26 mouse cellular contexts compared by ENCODE assay signal in genomic region chr2:103512066-103512795, GRCm38 (mm10). TPM values are rescaled to one million over a fixed set of nuclear protein-coding genes. Genes with fewer than 3 reads are reported as not detected.
DNase-seq lines count a peak whose midpoint lies in the region; ATAC-seq and TF ChIP-seq lines count a peak whose summit lies in the region.
"Had no signal": no experiment of that assay in that cellular context is flagged by ENCODE, and none has a peak within 500 bp of the region (broad histone marks: within the 10 kb centered on the region; RNA-seq: fewer than 3 reads in every experiment).

No protein-coding gene starts in this region.

- 68% methylated on average over 5 of the region's 5 CpGs for WGBS in lung, embryonic 14.5 days
- WGBS in forebrain, embryonic 16.5 days: 90% methylated on average over 5 of the region's 5 CpGs

- no peak for TF ChIP-seq CTCF in lung, embryonic 14.5 days (IDR thresholded peaks at IDR 0.05; ENCODE audit: low read depth)

- no peak overlapping the region for H3K4me3 ChIP-seq in lung, embryonic 14.5 days (ENCODE audit: low read depth, low read length)
- no peak overlapping the region for H3K4me3 ChIP-seq in forebrain, embryonic 16.5 days (replicated peaks; ENCODE audit: low read length)
- H3K4me3 ChIP-seq: embryonic facial prominence, embryonic 12.5 days; embryonic facial prominence, embryonic 15.5 days; heart, embryonic 12.5 days; heart, embryonic 15.5 days; hindbrain, embryonic 10.5 days; hindbrain, embryonic 13.5 days had no signal

- H3K4me2 ChIP-seq in lung, embryonic 14.5 days: no peak overlapping the region
- H3K4me2 ChIP-seq in forebrain, embryonic 16.5 days (ENCODE audit: low read length): no peak overlapping the region
- H3K4me2 ChIP-seq: embryonic facial prominence, embryonic 12.5 days; embryonic facial prominence, embryonic 15.5 days; heart, embryonic 12.5 days; heart, embryonic 15.5 days; hindbrain, embryonic 13.5 days had no signal

- H3K27ac ChIP-seq in lung, embryonic 14.5 days (ENCODE audit: low read depth): no peak overlapping the region
- H3K27ac ChIP-seq in forebrain, embryonic 16.5 days (ENCODE audit: low read length): no peak overlapping the region
- H3K27ac ChIP-seq: embryonic facial prominence, embryonic 12.5 days; embryonic facial prominence, embryonic 15.5 days; heart, embryonic 15.5 days; hindbrain, embryonic 10.5 days; hindbrain, embryonic 13.5 days had no signal

- DNase-seq in kidney, postnatal 14 days: peak; percentile 5
- DNase-seq in kidney, postnatal 25 days: no peak
- peak; percentile 14 for DNase-seq in lung, embryonic 14.5 days
- DNase-seq in lung, adult 18-20 months: no peak
- DNase-seq in adipocyte (ENCODE audit: low spot score): peak; percentile 73
- DNase-seq: adrenal gland, adult 8-10 months; adrenal gland, postnatal 25 days; B cell, adult 2 months; cerebellum, adult 18-20 months; cerebellum, adult 9-10 months; cerebellum, postnatal 25 days; gastrocnemius, postnatal 25 days; heart, adult 18-20 months; heart, postnatal 10 days; heart, postnatal 36 days had no signal

- H3K27me3 ChIP-seq in lung, embryonic 14.5 days (ENCODE audit: insufficient read depth, low read length): no peaks in the 10 kb centered on the region
- H3K27me3 ChIP-seq in forebrain, embryonic 16.5 days (replicated peaks; ENCODE audit: control insufficient read depth, insufficient read depth, low read length): no peaks in the 10 kb centered on the region
- H3K27me3 ChIP-seq: CH12.LX; embryonic facial prominence, embryonic 12.5 days; embryonic facial prominence, embryonic 15.5 days; heart, embryonic 12.5 days; heart, embryonic 15.5 days; hindbrain, embryonic 13.5 days had no signal

- no peaks in the 10 kb centered on the region for H3K9me3 ChIP-seq in lung, embryonic 14.5 days (ENCODE audit: low read depth, low read length)
- no peaks in the 10 kb centered on the region for H3K9me3 ChIP-seq in forebrain, embryonic 16.5 days (ENCODE audit: control insufficient read depth, low read length)
- H3K9me3 ChIP-seq: embryonic facial prominence, embryonic 12.5 days; embryonic facial prominence, embryonic 15.5 days; G1E; heart, embryonic 15.5 days; hindbrain, embryonic 13.5 days had no signal

- ATAC-seq in lung, embryonic 14.5 days (ENCODE audit: insufficient read depth): no peak
- no peak for ATAC-seq in forebrain, embryonic 16.5 days
- ATAC-seq: forebrain, embryonic 14.5 days; hindbrain, embryonic 16.5 days had no signal

- no peaks in the 10 kb centered on the region for H3K4me1 ChIP-seq in lung, embryonic 14.5 days (ENCODE audit: insufficient read depth)
- H3K4me1 ChIP-seq in forebrain, embryonic 16.5 days (replicated peaks; ENCODE audit: control insufficient read depth, insufficient read depth, low read length): no peaks in the 10 kb centered on the region
- H3K4me1 ChIP-seq: embryonic facial prominence, embryonic 12.5 days; embryonic facial prominence, embryonic 15.5 days; heart, embryonic 12.5 days; heart, embryonic 15.5 days; hindbrain, embryonic 10.5 days; hindbrain, embryonic 13.5 days had no signal

- no peak overlapping the region for H3K9ac ChIP-seq in lung, embryonic 14.5 days
- H3K9ac ChIP-seq in forebrain, embryonic 16.5 days (replicated peaks; ENCODE audit: low read depth, low read length): no peak overlapping the region
- H3K9ac ChIP-seq: embryonic facial prominence, embryonic 12.5 days; embryonic facial prominence, embryonic 15.5 days; heart, embryonic 12.5 days; heart, embryonic 15.5 days; hindbrain, embryonic 13.5 days had no signal

- no peaks in the 10 kb centered on the region for H3K36me3 ChIP-seq in lung, embryonic 14.5 days (ENCODE audit: insufficient read depth)
- no peaks in the 10 kb centered on the region for H3K36me3 ChIP-seq in forebrain, embryonic 16.5 days (ENCODE audit: control insufficient read depth, insufficient read depth)
- H3K36me3 ChIP-seq: embryonic facial prominence, embryonic 12.5 days; embryonic facial prominence, embryonic 15.5 days; G1E; heart, embryonic 12.5 days; heart, embryonic 15.5 days; hindbrain, embryonic 10.5 days; hindbrain, embryonic 13.5 days had no signal

RNA-seq across cellular contexts. Expression of gene Cat, which starts 27.3 kb away (rescaled TPM):
- 89.8 and 94.7 TPM in 2 replicates for polyA plus RNA-seq in lung, embryonic 14.5 days (2014; fragmentation: Nextera tagmentation; extraction: Ambion mirVana)
- polyA plus RNA-seq in forebrain, embryonic 16.5 days (2015; fragmentation: Nextera tagmentation; extraction: Ambion mirVana): 70.9 and 79.3 TPM in 2 replicates

RNA-seq across cellular contexts. Expression of gene Abtb2, which starts 53.9 kb away (rescaled TPM):
- 6.5 and 8.0 TPM in 2 replicates for polyA plus RNA-seq in lung, embryonic 14.5 days (2014; fragmentation: Nextera tagmentation; extraction: Ambion mirVana)
- 7.4 and 7.8 TPM in 2 replicates for polyA plus RNA-seq in forebrain, embryonic 16.5 days (2015; fragmentation: Nextera tagmentation; extraction: Ambion mirVana)
- polyA plus RNA-seq: G1E had no signal

Comparison
In these comparisons a context has a peak if more than half of its experiments do, and no peak if none do; other contexts are left out.
1. DNase-seq: peak in kidney, postnatal 14 days (single experiment), lung, embryonic 14.5 days (single experiment) and adipocyte (single experiment); none in kidney, postnatal 25 days (0 of 2) and lung, adult 18-20 months (0 of 2).